Mouse (Mus musculus): ENCODE measurements around the gene Olfr62. TPM values are rescaled to one million over a fixed set of nuclear protein-coding genes. Genes with fewer than 3 reads are reported as not detected.

Gene Olfr62
- polyA plus RNA-seq, 1 experiment from 2014 or later, result not detected

DNA sequence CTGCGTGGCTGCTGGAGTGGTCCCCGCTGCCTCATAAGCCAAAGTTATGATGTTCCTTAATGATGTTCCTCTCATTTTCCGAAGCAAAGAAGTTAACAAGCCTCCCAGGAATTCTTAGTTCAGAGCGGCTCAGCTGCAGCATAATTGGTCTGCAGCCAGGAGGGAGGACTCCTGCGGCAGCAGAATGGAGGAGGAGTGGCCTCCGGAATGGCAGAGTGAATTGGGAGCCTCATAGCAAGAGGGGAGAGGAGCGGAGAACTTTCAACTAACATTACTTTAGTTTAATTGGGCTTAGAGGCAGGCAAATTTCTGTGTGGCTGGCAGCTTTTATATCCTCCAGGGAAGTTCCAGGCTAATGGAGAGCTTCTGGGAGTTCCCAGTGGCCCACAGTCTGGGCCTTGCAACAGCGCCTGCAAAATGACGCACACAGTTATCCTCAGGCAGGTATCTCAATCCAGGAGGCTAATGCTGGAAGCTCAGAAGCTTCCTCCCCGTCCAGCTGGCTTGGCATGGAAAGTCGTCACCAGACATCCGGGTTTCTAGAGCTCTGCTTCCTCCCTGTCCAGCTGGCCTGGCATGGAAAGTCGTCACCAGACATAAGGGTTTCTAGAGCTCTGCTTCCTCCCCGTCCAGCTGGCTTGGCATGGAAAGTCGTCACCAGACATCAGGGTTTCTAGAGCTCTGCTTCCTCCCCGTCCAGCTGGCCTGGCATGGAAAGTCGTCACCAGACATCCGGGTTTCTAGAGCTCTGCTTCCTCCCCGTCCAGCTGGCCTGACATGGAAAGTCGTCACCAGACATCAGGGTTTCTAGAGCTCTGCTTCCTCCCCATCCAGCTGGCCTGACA lies 16.2 kb upstream of the Olfr62 start:
- DNase-seq (ENCODE audit: low spot score), result no peak
- Histone ChIP-seq H3K9ac (ENCODE audit: low read length) (no peak overlapping the region), H3K4me2 (ENCODE audit: low read depth) (no peak overlapping the region), H3K36me3 (ENCODE audit: control insufficient read depth, insufficient read depth, low read length) (no peaks in the 10 kb centered on the region), H3K27ac (ENCODE audit: low read depth, low read length) (no peak overlapping the region), H3K9me3 (ENCODE audit: control insufficient read depth, low read length) (no peaks in the 10 kb centered on the region), H3K4me1 (ENCODE audit: control insufficient read depth, insufficient read depth, low read length) (no peaks in the 10 kb centered on the region), H3K4me3 (ENCODE audit: low read depth, low read length) (no peak overlapping the region), H3K27me3 (ENCODE audit: control insufficient read depth, insufficient read depth, low read length) (no peaks in the 10 kb centered on the region)
- 50% methylated on average over 20 of the region's 20 CpGs for WGBS
- no peak for ATAC-seq (ENCODE audit: insufficient read depth, low FRiP score, low TSS enrichment)

DNA sequence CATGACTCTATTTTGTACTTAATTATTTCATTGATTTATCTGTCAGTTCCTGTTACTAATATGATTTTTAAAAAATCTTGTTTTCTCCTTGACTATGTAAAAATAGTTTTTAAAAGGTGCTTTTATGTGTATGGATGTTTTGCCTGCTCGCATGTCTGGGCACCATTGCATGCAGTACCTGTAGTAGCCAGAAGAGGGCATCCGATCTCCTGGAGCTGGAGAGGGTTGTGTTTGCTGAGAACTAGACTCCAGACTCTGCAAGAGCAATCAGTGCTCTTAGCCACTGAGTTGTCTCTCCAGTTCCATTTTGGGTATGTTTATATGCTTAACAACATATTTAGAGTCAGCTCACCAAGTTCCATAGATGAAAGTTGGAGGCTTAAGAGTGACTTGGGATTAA lies 13.5 kb upstream of the Olfr62 start:
- Histone ChIP-seq H3K9ac (ENCODE audit: low read length) (no peak overlapping the region), H3K4me1 (ENCODE audit: control insufficient read depth, insufficient read depth, low read length) (no peaks in the 10 kb centered on the region), H3K9me3 (ENCODE audit: control insufficient read depth, low read length) (no peaks in the 10 kb centered on the region), H3K27ac (ENCODE audit: low read depth, low read length) (no peak overlapping the region), H3K36me3 (ENCODE audit: control insufficient read depth, insufficient read depth, low read length) (no peaks in the 10 kb centered on the region), H3K4me2 (ENCODE audit: low read depth) (no peak overlapping the region), H3K4me3 (ENCODE audit: low read depth, low read length) (no peak overlapping the region), H3K27me3 (ENCODE audit: control insufficient read depth, insufficient read depth, low read length) (no peaks in the 10 kb centered on the region)
- 19% methylated on average over 2 of the region's 2 CpGs for WGBS
- ATAC-seq (ENCODE audit: insufficient read depth, low FRiP score, low TSS enrichment) (no peak), DNase-seq (ENCODE audit: low spot score) (peak; percentile 55)

DNA sequence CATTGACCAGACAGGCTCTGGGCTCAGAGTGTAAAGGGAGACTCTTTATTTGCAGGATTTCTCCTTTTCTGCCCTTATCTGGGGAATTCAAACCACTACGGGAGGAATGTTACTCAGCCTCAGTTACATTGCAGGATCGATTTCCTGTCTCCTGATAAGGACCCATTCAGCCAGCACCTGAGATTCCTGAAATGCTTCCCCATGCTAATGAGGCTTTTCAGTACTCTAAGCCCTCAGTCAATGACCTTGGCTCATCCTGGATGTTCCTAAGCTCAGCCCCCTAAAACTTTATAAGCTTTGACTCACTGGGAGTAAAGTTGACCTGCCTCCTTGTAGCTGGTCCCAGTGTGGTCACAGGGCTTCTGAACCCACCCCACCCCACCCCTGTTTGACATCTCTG lies 28.3 kb downstream of the Olfr62 start:
- no peak overlapping the region for H3K4me3 ChIP-seq (ENCODE audit: low read depth, low read length)
- WGBS, result 80% methylated on average over 2 of the region's 2 CpGs
- no peak overlapping the region for H3K9ac ChIP-seq (ENCODE audit: low read length)
- no peaks in the 10 kb centered on the region; the same call in 1 of the 2 replicates for H3K9me3 ChIP-seq (ENCODE audit: control insufficient read depth, low read length)
- DNase-seq (ENCODE audit: low spot score), result no peak
- no peaks in the 10 kb centered on the region for H3K27me3 ChIP-seq (ENCODE audit: control insufficient read depth, insufficient read depth, low read length)
- H3K27ac ChIP-seq (ENCODE audit: low read depth, low read length), result no peak overlapping the region
- ATAC-seq (ENCODE audit: insufficient read depth, low FRiP score, low TSS enrichment), result no peak
- no peaks in the 10 kb centered on the region for H3K4me1 ChIP-seq (ENCODE audit: control insufficient read depth, insufficient read depth, low read length)
- H3K36me3 ChIP-seq (ENCODE audit: control insufficient read depth, insufficient read depth, low read length), result no peaks in the 10 kb centered on the region
- H3K4me2 ChIP-seq (ENCODE audit: low read depth), result no peak overlapping the region

DNA sequence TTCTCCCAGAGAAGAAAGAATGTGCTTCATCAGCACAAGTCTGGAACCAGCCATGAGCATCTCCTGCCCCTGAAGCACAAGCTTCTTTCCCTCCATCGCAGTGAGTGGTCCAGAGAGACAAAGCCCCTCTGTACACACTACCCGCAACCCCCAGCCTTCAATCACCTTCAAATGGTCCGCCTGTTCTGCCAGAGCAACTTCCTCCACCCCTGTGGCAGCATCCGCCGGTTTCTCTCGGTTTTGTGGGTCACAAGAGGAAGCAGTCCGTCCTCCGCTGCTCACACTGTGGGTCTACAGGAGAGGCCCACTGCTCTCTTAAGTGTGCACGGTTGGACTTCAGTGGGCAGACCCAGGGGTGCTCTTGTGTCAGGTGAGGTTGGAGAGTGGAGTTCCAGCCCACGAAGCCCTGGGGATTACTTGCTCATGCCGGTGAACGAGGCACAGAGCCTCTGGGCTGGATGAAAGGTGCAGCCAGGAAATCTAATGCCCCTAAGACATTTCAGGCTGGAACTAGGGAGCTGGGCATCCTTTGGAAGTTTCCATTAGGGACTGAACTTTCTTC lies 33.7 kb downstream of the Olfr62 start, which contains the start of gene Olfr1342:
Olfr1342 (minus strand) TSS at position 345 of the 562 bp plus-strand sequence.
- Histone ChIP-seq H3K4me2 (ENCODE audit: low read depth) (no peak within 1 kb of the TSS), H3K27ac (ENCODE audit: low read depth, low read length) (no peak within 1 kb of the TSS), H3K27me3 (ENCODE audit: control insufficient read depth, insufficient read depth, low read length) (no peaks in the 10 kb centered on the region), H3K9ac (ENCODE audit: low read length) (no peak within 1 kb of the TSS), H3K36me3 (ENCODE audit: control insufficient read depth, insufficient read depth, low read length) (no peaks in the 10 kb centered on the region), H3K9me3 (ENCODE audit: control insufficient read depth, low read length) (no peaks in the 10 kb centered on the region; the same call in 1 of the 2 replicates), H3K4me1 (ENCODE audit: control insufficient read depth, insufficient read depth, low read length) (no peaks in the 10 kb centered on the region), H3K4me3 (ENCODE audit: low read depth, low read length) (no peak within 1 kb of the TSS)
- WGBS, result 69% methylated on average over 12 of the region's 12 CpGs
- no peak for DNase-seq (ENCODE audit: low spot score)
- no peak for ATAC-seq (ENCODE audit: insufficient read depth, low FRiP score, low TSS enrichment)

DNA sequence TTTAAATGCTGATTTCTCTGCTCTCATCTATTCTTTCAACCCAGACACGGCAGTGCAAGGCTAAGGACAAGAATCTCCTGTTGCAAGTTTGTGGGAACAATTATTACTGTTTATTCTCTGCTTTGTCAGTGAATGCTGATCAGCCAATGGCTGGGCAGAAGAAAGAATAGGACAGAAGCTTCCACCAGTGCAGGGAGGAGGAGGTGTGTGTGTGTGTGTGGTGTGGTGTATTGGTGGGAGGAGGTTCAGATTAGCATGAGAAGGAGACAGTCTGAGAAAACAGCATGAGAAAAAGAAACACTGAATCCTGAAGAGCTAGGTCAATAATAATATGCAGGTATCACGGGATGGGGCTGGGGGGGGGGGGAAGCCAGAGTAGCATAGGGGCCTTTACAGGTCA lies 35.1 kb downstream of the Olfr62 start:
- Histone ChIP-seq H3K9ac (ENCODE audit: low read length) (no peak overlapping the region), H3K4me2 (ENCODE audit: low read depth) (no peak overlapping the region), H3K4me1 (ENCODE audit: control insufficient read depth, insufficient read depth, low read length) (no peaks in the 10 kb centered on the region), H3K27ac (ENCODE audit: low read depth, low read length) (no peak overlapping the region), H3K4me3 (ENCODE audit: low read depth, low read length) (no peak overlapping the region), H3K27me3 (ENCODE audit: control insufficient read depth, insufficient read depth, low read length) (no peaks in the 10 kb centered on the region), H3K36me3 (ENCODE audit: control insufficient read depth, insufficient read depth, low read length) (no peaks in the 10 kb centered on the region), H3K9me3 (ENCODE audit: control insufficient read depth, low read length) (no peaks in the 10 kb centered on the region)
- DNase-seq (ENCODE audit: low spot score) (no peak), ATAC-seq (ENCODE audit: insufficient read depth, low FRiP score, low TSS enrichment) (no peak)
- WGBS, result 50% methylated on average over 2 of the region's 2 CpGs

DNA sequence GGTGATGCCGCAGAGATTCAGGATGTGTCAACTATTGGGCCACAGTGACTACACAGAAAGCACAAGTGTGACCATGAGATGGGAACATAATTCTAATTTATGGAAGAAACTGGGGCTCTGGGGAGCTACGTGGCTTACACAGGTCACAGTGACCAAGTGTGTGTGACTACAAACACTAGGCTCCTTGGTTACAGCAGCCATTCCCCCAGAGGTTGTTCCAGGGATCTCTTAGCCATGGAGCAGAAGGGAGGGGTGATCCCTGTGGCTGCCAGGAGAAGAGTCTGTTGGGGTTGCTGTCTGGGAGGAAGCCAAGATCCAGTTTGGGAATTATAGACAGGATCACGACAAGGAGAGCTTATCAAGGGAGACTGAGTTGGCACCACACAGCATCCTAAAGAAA lies 44.5 kb downstream of the Olfr62 start, which contains the start of gene Olfr1341:
Olfr1341 (plus strand) TSS at position 301 of the 400 bp plus-strand sequence.
- ATAC-seq (ENCODE audit: insufficient read depth, low FRiP score, low TSS enrichment), result no peak
- Histone ChIP-seq H3K9me3 (ENCODE audit: control insufficient read depth, low read length) (no peaks in the 10 kb centered on the region), H3K27me3 (ENCODE audit: control insufficient read depth, insufficient read depth, low read length) (no peaks in the 10 kb centered on the region), H3K27ac (ENCODE audit: low read depth, low read length) (no peak within 1 kb of the TSS), H3K36me3 (ENCODE audit: control insufficient read depth, insufficient read depth, low read length) (no peaks in the 10 kb centered on the region), H3K4me2 (ENCODE audit: low read depth) (no peak within 1 kb of the TSS), H3K4me1 (ENCODE audit: control insufficient read depth, insufficient read depth, low read length) (no peaks in the 10 kb centered on the region), H3K9ac (ENCODE audit: low read length) (no peak within 1 kb of the TSS), H3K4me3 (ENCODE audit: low read depth, low read length) (no peak within 1 kb of the TSS)
- no peak for DNase-seq (ENCODE audit: low spot score)
- WGBS, result 80% methylated on average over 3 of the region's 3 CpGs

DNA sequence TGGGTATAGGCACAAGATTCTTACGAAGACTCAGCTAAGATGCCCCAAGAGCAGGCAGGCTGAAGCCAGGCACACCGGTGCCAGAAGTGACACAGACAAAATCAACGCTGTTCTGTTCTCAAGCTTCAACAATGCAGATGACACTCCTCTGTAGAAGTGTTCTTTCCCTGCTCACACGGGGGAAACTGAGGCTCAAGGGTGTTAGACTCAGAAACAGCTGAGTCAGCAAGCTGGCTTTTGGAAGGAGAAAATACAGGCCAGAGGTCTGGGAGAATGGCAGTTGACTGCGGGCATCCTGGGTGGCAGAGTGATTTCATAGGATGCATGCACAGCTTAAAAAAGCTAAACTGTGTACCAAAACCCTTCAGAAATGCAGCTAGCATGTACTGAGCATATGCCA lies 49.3 kb downstream of the Olfr62 start:
- Histone ChIP-seq H3K4me1 (ENCODE audit: control insufficient read depth, insufficient read depth, low read length) (no peaks in the 10 kb centered on the region), H3K9me3 (ENCODE audit: control insufficient read depth, low read length) (no peaks in the 10 kb centered on the region), H3K27me3 (ENCODE audit: control insufficient read depth, insufficient read depth, low read length) (no peaks in the 10 kb centered on the region), H3K36me3 (ENCODE audit: control insufficient read depth, insufficient read depth, low read length) (no peaks in the 10 kb centered on the region), H3K27ac (ENCODE audit: low read depth, low read length) (no peak overlapping the region), H3K4me2 (ENCODE audit: low read depth) (no peak overlapping the region), H3K9ac (ENCODE audit: low read length) (no peak overlapping the region), H3K4me3 (ENCODE audit: low read depth, low read length) (no peak overlapping the region)
- no peak for ATAC-seq (ENCODE audit: insufficient read depth, low FRiP score, low TSS enrichment)
- DNase-seq (ENCODE audit: low spot score), result no peak
- 81% methylated on average over 5 of the region's 5 CpGs for WGBS

DNA sequence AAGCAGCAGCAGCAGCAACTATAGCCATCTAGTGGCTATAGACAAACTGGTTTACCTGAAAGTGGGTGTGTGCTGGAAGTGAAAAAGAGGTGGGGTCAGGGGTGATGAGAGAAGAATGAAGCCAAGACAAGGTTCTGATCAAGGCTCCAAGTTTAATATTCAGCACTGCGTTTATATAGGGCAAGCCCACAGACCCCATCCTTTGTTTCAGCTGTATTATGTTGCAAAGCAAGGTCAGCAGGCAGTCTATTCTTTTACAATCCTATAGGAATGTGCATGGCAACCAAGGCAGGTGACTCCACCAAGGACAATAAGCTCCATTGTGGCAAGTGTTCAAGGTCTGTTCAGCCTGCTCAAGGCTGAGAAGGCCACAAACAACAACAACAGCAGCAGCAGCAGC lies 52.9 kb downstream of the Olfr62 start:
- Histone ChIP-seq H3K4me1 (ENCODE audit: control insufficient read depth, insufficient read depth, low read length) (no peaks in the 10 kb centered on the region), H3K9me3 (ENCODE audit: control insufficient read depth, low read length) (no peaks in the 10 kb centered on the region), H3K4me2 (ENCODE audit: low read depth) (no peak overlapping the region), H3K36me3 (ENCODE audit: control insufficient read depth, insufficient read depth, low read length) (no peaks in the 10 kb centered on the region), H3K27ac (ENCODE audit: low read depth, low read length) (no peak overlapping the region), H3K4me3 (ENCODE audit: low read depth, low read length) (no peak overlapping the region), H3K27me3 (ENCODE audit: control insufficient read depth, insufficient read depth, low read length) (no peaks in the 10 kb centered on the region), H3K9ac (ENCODE audit: low read length) (no peak overlapping the region)
- ATAC-seq (ENCODE audit: insufficient read depth, low FRiP score, low TSS enrichment), result no peak
- WGBS, result 13% methylated on average over 1 of the region's 1 CpGs
- no peak for DNase-seq (ENCODE audit: low spot score)
